Mouse (Mus musculus) intestine, embryonic 14.5 days (tissue): ENCODE measurements at regions not wholly inside any gene's neighbourhood (a gene's known extent, or its start where the extent isn't known, plus 50 kb on each side); places are given as distances from the start of the nearest gene placed in this dataset.

Experiments
- ATAC-seq: fragments of 200-750 bp; cut with Nextera tagmentation; replicated peaks from 2 replicates; pipeline ENCODE4 v1.8.0; 2017; ENCODE audit warnings: low read depth, moderate number of reproducible peaks, moderate TSS enrichment, moderate library complexity; ENCODE audit not compliant: low FRiP score, low TSS enrichment
- DNase-seq: peaks from one replicate; pipeline ENCODE4 v3.0.0-alpha.2; 2018; ENCODE audit warnings: low spot score
- H3K27ac ChIP-seq: fragments of 300-500 bp; sonication (generic); 2 replicates; pipeline ENCODE4 v1.5.1; 2014; ENCODE audit warnings: low read depth, mild to moderate bottlenecking, control low read depth
- H3K27me3 ChIP-seq: fragments of 300-500 bp; sonication (generic); replicated peaks from 2 replicates; pipeline ENCODE4 v1.6.1; 2014; ENCODE audit warnings: low read length, control low read depth; ENCODE audit not compliant: control insufficient read depth, insufficient read depth
- H3K36me3 ChIP-seq: fragments of 300-500 bp; sonication (generic); 2 replicates; pipeline ENCODE4 v1.6.1; 2014; ENCODE audit warnings: low read length, control low read depth; ENCODE audit not compliant: control insufficient read depth, insufficient read depth
- H3K4me1 ChIP-seq: fragments of 300-500 bp; sonication (generic); replicated peaks from 2 replicates; pipeline ENCODE4 v1.6.1; 2014; ENCODE audit warnings: low read length, control low read depth, mixed read lengths; ENCODE audit not compliant: control insufficient read depth, insufficient read depth
- H3K4me2 ChIP-seq: fragments of 300-500 bp; sonication (generic); 2 replicates; pipeline ENCODE4 v1.6.1; 2014; ENCODE audit warnings: low read length
- H3K4me3 ChIP-seq: fragments of 300-500 bp; sonication (generic); 2 replicates; pipeline ENCODE4 v1.5.1; 2014; ENCODE audit warnings: low read depth, low read length, control low read depth, mixed read lengths
- H3K9ac ChIP-seq: fragments of 300-500 bp; sonication (generic); 2 replicates; pipeline ENCODE4 v1.6.1; 2014; ENCODE audit warnings: mild to moderate bottlenecking, low read length
- H3K9me3 ChIP-seq: fragments of 300-500 bp; sonication (generic); 2 replicates; pipeline ENCODE4 v1.6.1; 2016; ENCODE audit warnings: low read length, control low read depth; ENCODE audit not compliant: control insufficient read depth
- WGBS: fragments of 180-500 bp; shearing (Covaris S2); extraction: QIAGEN DNeasy Blood & Tissue Kit; methylation state at CpG from one replicate; pipeline ENCODE4 v1.1.7; 2014; 5-methylcytosine and 5-hydroxymethylcytosine counted together

- WGBS: 82% methylated on average over 6 of the region's 6 CpGs
- no peaks in the 10 kb centered on the region for H3K36me3 ChIP-seq
- H3K27me3 ChIP-seq: no peaks in the 10 kb centered on the region
- H3K4me2 ChIP-seq: no peak overlapping the region
- ATAC-seq (no peak), DNase-seq (no peak)
- H3K4me1 ChIP-seq: no peaks in the 10 kb centered on the region
- H3K9ac ChIP-seq: no peak overlapping the region
- H3K4me3 ChIP-seq: no peak overlapping the region
- H3K27ac ChIP-seq: no peak overlapping the region
- H3K9me3 ChIP-seq: no peaks in the 10 kb centered on the region
Measured at GRCm38 (mm10) chr8:34269848-34270247, 158.3 kb upstream of the Gm10131 start.

GRCm38 (mm10) chr8:34268806-34269520 lies 157.4 kb upstream of the Gm10131 start:
- WGBS: 88% methylated on average over 18 of the region's 18 CpGs

GRCm38 (mm10) chr8:34254978-34255377 lies 143.4 kb upstream of the Gm10131 start:
- Histone ChIP-seq H3K27ac (no peak overlapping the region), H3K4me2 (no peak overlapping the region), H3K36me3 (no peaks in the 10 kb centered on the region), H3K4me3 (no peak overlapping the region), H3K4me1 (no peaks in the 10 kb centered on the region), H3K9me3 (no peaks in the 10 kb centered on the region), H3K9ac (no peak overlapping the region), H3K27me3 (no peaks in the 10 kb centered on the region)
- ATAC-seq: no peak
- DNase-seq: no peak
- 88% methylated on average over 2 of the region's 2 CpGs for WGBS

More at GRCm38 (mm10) chr8:34268806-34269520, 157.4 kb upstream of the Gm10131 start:
- Histone ChIP-seq H3K9ac (no peak overlapping the region), H3K4me3 (no peak overlapping the region), H3K27me3 (no peaks in the 10 kb centered on the region), H3K36me3 (no peaks in the 10 kb centered on the region), H3K4me1 (no peaks in the 10 kb centered on the region), H3K27ac (no peak overlapping the region), H3K4me2 (no peak overlapping the region), H3K9me3 (no peaks in the 10 kb centered on the region)
- ATAC-seq: no peak
- no peak for DNase-seq

- no peak for ATAC-seq
- Histone ChIP-seq H3K9ac (no peak overlapping the region), H3K9me3 (no peaks in the 10 kb centered on the region), H3K4me2 (no peak overlapping the region), H3K4me1 (no peaks in the 10 kb centered on the region), H3K4me3 (no peak overlapping the region), H3K27ac (no peak overlapping the region), H3K36me3 (no peaks in the 10 kb centered on the region), H3K27me3 (no peaks in the 10 kb centered on the region)
- 91% methylated on average over 7 of the region's 7 CpGs for WGBS
- no peak for DNase-seq
Measured at GRCm38 (mm10) chr8:34251934-34252333, 140.4 kb upstream of the Gm10131 start.

GRCm38 (mm10) chr8:34239346-34239900 lies 127.9 kb upstream of the Gm10131 start:
- Histone ChIP-seq H3K27ac (no peak overlapping the region), H3K4me2 (no peak overlapping the region), H3K4me3 (no peak overlapping the region), H3K4me1 (no peaks in the 10 kb centered on the region), H3K27me3 (no peaks in the 10 kb centered on the region), H3K36me3 (no peaks in the 10 kb centered on the region), H3K9ac (no peak overlapping the region), H3K9me3 (no peaks in the 10 kb centered on the region)
- DNase-seq (no peak), ATAC-seq (no peak)
- WGBS: 87% methylated on average over 6 of the region's 6 CpGs

GRCm38 (mm10) chr8:34233705-34234104 lies 122.2 kb upstream of the Gm10131 start:
- no peak for ATAC-seq
- H3K9ac ChIP-seq: no peak overlapping the region

GRCm38 (mm10) chr8:34229477-34229876 lies 117.9 kb upstream of the Gm10131 start:
- Histone ChIP-seq H3K4me3 (no peak overlapping the region), H3K4me1 (peaks cover 3% of the 10 kb centered on the region; the same call in 1 of the 2 replicates), H3K9me3 (no peaks in the 10 kb centered on the region), H3K27ac (no peak overlapping the region), H3K4me2 (no peak overlapping the region), H3K36me3 (no peaks in the 10 kb centered on the region), H3K27me3 (no peaks in the 10 kb centered on the region), H3K9ac (no peak overlapping the region)
- WGBS: 67% methylated on average over 3 of the region's 3 CpGs
- DNase-seq (no peak), ATAC-seq (0 out of 2 replicates have a peak, but pooled peaks have one; percentile 15)

More at GRCm38 (mm10) chr8:34233705-34234104, 122.2 kb upstream of the Gm10131 start:
- Histone ChIP-seq H3K4me2 (no peak overlapping the region), H3K27me3 (no peaks in the 10 kb centered on the region), H3K4me1 (no peaks in the 10 kb centered on the region), H3K4me3 (no peak overlapping the region), H3K27ac (no peak overlapping the region), H3K9me3 (no peaks in the 10 kb centered on the region), H3K36me3 (no peaks in the 10 kb centered on the region)
- no peak for DNase-seq
- 62% methylated on average over 4 of the region's 4 CpGs for WGBS

GRCm38 (mm10) chr8:34225011-34225890 lies 113.7 kb upstream of the Gm10131 start:
- no peaks in the 10 kb centered on the region for H3K36me3 ChIP-seq
- no peaks in the 10 kb centered on the region for H3K9me3 ChIP-seq
- no peak overlapping the region for H3K4me2 ChIP-seq
- H3K27ac ChIP-seq: no peak overlapping the region
- DNase-seq (no peak), ATAC-seq (0 out of 2 replicates have a peak, but pooled peaks have one; percentile 27)
- H3K4me1 ChIP-seq: peaks cover 8% of the 10 kb centered on the region; the same call in 1 of the 2 replicates
- no peaks in the 10 kb centered on the region for H3K27me3 ChIP-seq
- WGBS: 43% methylated on average over 17 of the region's 17 CpGs
- H3K9ac ChIP-seq: no peak overlapping the region
- no peak overlapping the region for H3K4me3 ChIP-seq
